Mouse (Mus musculus) midbrain, embryonic 12.5 days (tissue): ENCODE results near the gene Gpr62. TPM values are rescaled to one million over a fixed set of nuclear protein-coding genes. Genes with fewer than 3 reads are reported as not detected.
A peak's percentile ranks its signal among the peaks of the same experiment; 100 is the strongest.

Source experiments
- ATAC-seq: fragments of 200-750 bp; cut with Nextera tagmentation; 2 replicates; pipeline ENCODE4 v1.8.0; 2017; ENCODE audit warnings: low read depth, moderate TSS enrichment, moderate library complexity; ENCODE audit not compliant: low FRiP score
- H3K27ac ChIP-seq: fragments of 300-500 bp; sonication (generic); replicated peaks from 2 replicates; pipeline ENCODE4 v1.5.1; 2016; ENCODE audit warnings: mild to moderate bottlenecking
- H3K27me3 ChIP-seq: fragments of 300-500 bp; sonication (generic); 2 replicates; pipeline ENCODE4 v1.6.1; 2016; ENCODE audit warnings: mild to moderate bottlenecking
- H3K36me3 ChIP-seq: fragments of 300-500 bp; sonication (generic); 2 replicates; pipeline ENCODE4 v1.6.1; 2016
- H3K4me1 ChIP-seq: fragments of 300-500 bp; sonication (generic); 2 replicates; pipeline ENCODE4 v1.6.1; 2016
- H3K4me2 ChIP-seq: fragments of 300-500 bp; sonication (generic); replicated peaks from 2 replicates; pipeline ENCODE4 v1.6.1; 2016; ENCODE audit warnings: mild to moderate bottlenecking, moderate library complexity
- H3K4me3 ChIP-seq: fragments of 300-500 bp; sonication (generic); 2 replicates; pipeline ENCODE4 v1.5.1; 2016; ENCODE audit warnings: mild to moderate bottlenecking
- H3K9ac ChIP-seq: fragments of 300-500 bp; sonication (generic); replicated peaks from 2 replicates; pipeline ENCODE4 v1.6.1; 2016; ENCODE audit warnings: mild to moderate bottlenecking, moderate library complexity
- H3K9me3 ChIP-seq: fragments of 300-500 bp; sonication (generic); 2 replicates; pipeline ENCODE4 v1.6.1; 2016; ENCODE audit warnings: mild to moderate bottlenecking
- WGBS: fragments of 180-500 bp; shearing (Covaris S2); methylation state at CpG from one replicate; pipeline ENCODE4 v1.1.7; 2016; 5-methylcytosine and 5-hydroxymethylcytosine counted together
- polyA plus RNA-seq: library from polyadenylated mRNA; unstranded; fragments of >200 nt; fragmentation: Nextera tagmentation; extraction: Ambion mirVana; gene quantifications from 2 replicates; pipeline ENCODE4 v1.2.1, GENCODE M21; 2016

Gene Gpr62
- polyA plus RNA-seq, 1 experiment from 2014 or later: 0.71 TPM

- 90% methylated on average over 12 of the region's 12 CpGs for WGBS
- no peaks in the 10 kb centered on the region for H3K9me3 ChIP-seq
- H3K4me2 ChIP-seq: no peak overlapping the region
- H3K27me3 ChIP-seq: peaks cover 29% of the 10 kb centered on the region
- H3K27ac ChIP-seq: no peak overlapping the region
- ATAC-seq: no peak
- no peak overlapping the region for H3K4me3 ChIP-seq
- no peak overlapping the region for H3K9ac ChIP-seq
- H3K4me1 ChIP-seq: peaks cover 51% of the 10 kb centered on the region
- H3K36me3 ChIP-seq: peaks cover 53% of the 10 kb centered on the region
Observed at GRCm38 (mm10) chr9:106462430-106462800, 3.3 kb downstream of the Gpr62 start.

GRCm38 (mm10) chr9:106461641-106462429, 3.9 kb downstream of the Gpr62 start:
- no peak for ATAC-seq
- no peak overlapping the region for H3K4me3 ChIP-seq
- 87% methylated on average over 16 of the region's 16 CpGs for WGBS
- peaks cover 53% of the 10 kb centered on the region for H3K36me3 ChIP-seq
- peaks cover 57% of the 10 kb centered on the region for H3K4me1 ChIP-seq
- H3K9me3 ChIP-seq: no peaks in the 10 kb centered on the region
- no peak overlapping the region for H3K4me2 ChIP-seq
- peaks cover 29% of the 10 kb centered on the region for H3K27me3 ChIP-seq
- no peak overlapping the region for H3K27ac ChIP-seq
- H3K9ac ChIP-seq: no peak overlapping the region

- no peak overlapping the region for H3K4me2 ChIP-seq
- H3K4me1 ChIP-seq: peaks cover 65% of the 10 kb centered on the region
- H3K27me3 ChIP-seq: peaks cover 28% of the 10 kb centered on the region
- H3K36me3 ChIP-seq: peaks cover 56% of the 10 kb centered on the region
- 89% methylated on average over 9 of the region's 9 CpGs for WGBS
- no peaks in the 10 kb centered on the region for H3K9me3 ChIP-seq
- H3K9ac ChIP-seq: no peak overlapping the region
- no peak overlapping the region for H3K27ac ChIP-seq
- no peak for ATAC-seq
- no peak overlapping the region for H3K4me3 ChIP-seq
Observed at GRCm38 (mm10) chr9:106461026-106461415, 4.7 kb downstream of the Gpr62 start.

GRCm38 (mm10) chr9:106460401-106461025, 5.2 kb downstream of the Gpr62 start:
- 82% methylated on average over 18 of the region's 18 CpGs for WGBS
- H3K9ac ChIP-seq: 0 out of 2 replicates have a peak overlapping the region, but pooled peaks have one; percentile 12
- H3K27me3 ChIP-seq: peaks cover 23% of the 10 kb centered on the region
- peaks cover 66% of the 10 kb centered on the region for H3K4me1 ChIP-seq
- no peak overlapping the region for H3K4me2 ChIP-seq
- H3K9me3 ChIP-seq: no peaks in the 10 kb centered on the region
- no peak for ATAC-seq
- H3K36me3 ChIP-seq: peaks cover 56% of the 10 kb centered on the region
- no peak overlapping the region for H3K27ac ChIP-seq
- H3K4me3 ChIP-seq: no peak overlapping the region

- Histone ChIP-seq H3K9me3 (no peaks in the 10 kb centered on the region), H3K9ac (0 out of 2 replicates have a peak overlapping the region, but pooled peaks have one; percentile 12), H3K27ac (no peak overlapping the region)
Observed at GRCm38 (mm10) chr9:106459946-106460345, 5.8 kb downstream of the Gpr62 start.

GRCm38 (mm10) chr9:106457920-106458319, 7.8 kb downstream of the Gpr62 start:
- peak overlapping the region; percentile 98 for H3K4me2 ChIP-seq
- H3K4me1 ChIP-seq: peaks cover 64% of the 10 kb centered on the region
- H3K9me3 ChIP-seq: no peaks in the 10 kb centered on the region
- H3K4me3 ChIP-seq: peak overlapping the region; percentile 74; the same call in 1 of the 2 replicates
- peak overlapping the region; percentile 95; the same call in 1 of the 2 replicates for H3K9ac ChIP-seq
- H3K27ac ChIP-seq: peak overlapping the region; percentile 97
- ATAC-seq: no peak
- 59% methylated on average over 5 of the region's 5 CpGs for WGBS
- peaks cover 5% of the 10 kb centered on the region; the same call in 1 of the 2 replicates for H3K27me3 ChIP-seq
- peaks cover 37% of the 10 kb centered on the region for H3K36me3 ChIP-seq

More at GRCm38 (mm10) chr9:106459946-106460345, 5.8 kb downstream of the Gpr62 start:
- Histone ChIP-seq H3K4me1 (peaks cover 66% of the 10 kb centered on the region), H3K36me3 (peaks cover 56% of the 10 kb centered on the region), H3K27me3 (peaks cover 17% of the 10 kb centered on the region), H3K4me3 (no peak overlapping the region), H3K4me2 (no peak overlapping the region)
- 82% methylated on average over 15 of the region's 15 CpGs for WGBS
- ATAC-seq: no peak

GRCm38 (mm10) chr9:106457163-106457559, 8.6 kb downstream of the Gpr62 start:
- Histone ChIP-seq H3K27me3 (peaks cover 2% of the 10 kb centered on the region; the same call in 1 of the 2 replicates), H3K36me3 (peaks cover 30% of the 10 kb centered on the region), H3K4me1 (peaks cover 72% of the 10 kb centered on the region), H3K4me2 (peak overlapping the region; percentile 98), H3K27ac (peak overlapping the region; percentile 97), H3K4me3 (peak overlapping the region; percentile 74), H3K9ac (peak overlapping the region; percentile 95), H3K9me3 (no peaks in the 10 kb centered on the region)
- no peak for ATAC-seq
- WGBS: 33% methylated on average over 9 of the region's 9 CpGs

GRCm38 (mm10) chr9:106456325-106457162, 9.2 kb downstream of the Gpr62 start:
- WGBS: 23% methylated on average over 15 of the region's 15 CpGs
- H3K27me3 ChIP-seq: no peaks in the 10 kb centered on the region

GRCm38 (mm10) chr9:106454888-106455681, 10.7 kb downstream of the Gpr62 start:
- Histone ChIP-seq H3K27me3 (no peaks in the 10 kb centered on the region), H3K4me2 (peak overlapping the region; percentile 98), H3K4me3 (peak overlapping the region; percentile 74), H3K36me3 (peaks cover 9% of the 10 kb centered on the region), H3K4me1 (peaks cover 78% of the 10 kb centered on the region), H3K9me3 (no peaks in the 10 kb centered on the region), H3K9ac (peak overlapping the region; percentile 95), H3K27ac (peak overlapping the region; percentile 97)
- WGBS: under 1% methylated on average over 17 of the region's 17 CpGs
- peak; percentile 35 for ATAC-seq

More at GRCm38 (mm10) chr9:106456325-106457162, 9.2 kb downstream of the Gpr62 start:
- Histone ChIP-seq H3K36me3 (peaks cover 23% of the 10 kb centered on the region), H3K27ac (peak overlapping the region; percentile 97), H3K4me2 (peak overlapping the region; percentile 98), H3K4me1 (peaks cover 76% of the 10 kb centered on the region), H3K4me3 (peak overlapping the region; percentile 74), H3K9me3 (no peaks in the 10 kb centered on the region), H3K9ac (peak overlapping the region; percentile 95)
- peak; percentile 8 for ATAC-seq

- H3K4me3 ChIP-seq: peak overlapping the region; percentile 74
- H3K27me3 ChIP-seq: no peaks in the 10 kb centered on the region
- H3K4me1 ChIP-seq: peaks cover 71% of the 10 kb centered on the region
- peak overlapping the region; percentile 95 for H3K9ac ChIP-seq
- H3K36me3 ChIP-seq: 0 out of 2 replicates have a peak, but pooled peaks cover 4% of the 10 kb centered on the region
- H3K9me3 ChIP-seq: no peaks in the 10 kb centered on the region
- peak overlapping the region; percentile 97 for H3K27ac ChIP-seq
- H3K4me2 ChIP-seq: peak overlapping the region; percentile 98
- under 1% methylated on average over 17 of the region's 20 CpGs for WGBS
- no peak for ATAC-seq
Observed at GRCm38 (mm10) chr9:106454071-106454761, 11.5 kb downstream of the Gpr62 start.
